Mouse (Mus musculus): ENCODE data around the gene Lyzl4.

DNA sequence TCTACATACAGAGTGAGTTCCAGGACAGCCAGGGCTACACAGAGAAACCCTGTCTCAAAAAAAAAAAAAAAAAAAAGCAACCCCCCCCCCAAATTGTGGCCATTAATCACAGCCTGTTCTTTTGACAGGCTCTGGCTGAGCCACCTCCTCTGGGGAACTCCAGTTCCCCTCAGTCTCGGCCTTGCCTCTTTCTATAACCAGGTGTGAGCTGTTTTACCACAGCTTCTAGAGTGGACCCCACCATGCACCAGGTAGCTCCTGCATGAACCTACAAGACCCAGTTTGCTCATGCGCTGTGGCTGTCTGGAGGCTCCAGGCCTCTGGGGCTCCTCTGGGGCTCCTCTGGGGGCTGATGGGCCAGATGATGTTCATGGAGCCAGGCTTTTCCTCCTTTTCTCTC lies 33.7 kb upstream of the Lyzl4 start:
- TF ChIP-seq CTCF (IDR thresholded peaks at IDR 0.05; ENCODE audit: extremely low read depth, insufficient read depth, low read length) (no peak), POLR2A (IDR thresholded peaks at IDR 0.05; ENCODE audit: extremely low read depth, insufficient read depth, low read length) (no peak)
